Mouse (Mus musculus) midbrain, embryonic 12.5 days (tissue): ENCODE measurements around the gene Stx19. TPM values are rescaled to one million over a fixed set of nuclear protein-coding genes. Genes with fewer than 3 reads are reported as not detected.

ENCODE experiments used
- ATAC-seq: fragments of 200-750 bp; cut with Nextera tagmentation; 2 replicates; pipeline ENCODE4 v1.8.0; 2017; ENCODE audit warnings: low read depth, moderate TSS enrichment, moderate library complexity; ENCODE audit not compliant: low FRiP score
- H3K27ac ChIP-seq: fragments of 300-500 bp; sonication (generic); replicated peaks from 2 replicates; pipeline ENCODE4 v1.5.1; 2016; ENCODE audit warnings: mild to moderate bottlenecking
- H3K27me3 ChIP-seq: fragments of 300-500 bp; sonication (generic); 2 replicates; pipeline ENCODE4 v1.6.1; 2016; ENCODE audit warnings: mild to moderate bottlenecking
- H3K36me3 ChIP-seq: fragments of 300-500 bp; sonication (generic); 2 replicates; pipeline ENCODE4 v1.6.1; 2016
- H3K4me1 ChIP-seq: fragments of 300-500 bp; sonication (generic); 2 replicates; pipeline ENCODE4 v1.6.1; 2016
- H3K4me2 ChIP-seq: fragments of 300-500 bp; sonication (generic); replicated peaks from 2 replicates; pipeline ENCODE4 v1.6.1; 2016; ENCODE audit warnings: mild to moderate bottlenecking, moderate library complexity
- H3K4me3 ChIP-seq: fragments of 300-500 bp; sonication (generic); 2 replicates; pipeline ENCODE4 v1.5.1; 2016; ENCODE audit warnings: mild to moderate bottlenecking
- H3K9ac ChIP-seq: fragments of 300-500 bp; sonication (generic); replicated peaks from 2 replicates; pipeline ENCODE4 v1.6.1; 2016; ENCODE audit warnings: mild to moderate bottlenecking, moderate library complexity
- H3K9me3 ChIP-seq: fragments of 300-500 bp; sonication (generic); 2 replicates; pipeline ENCODE4 v1.6.1; 2016; ENCODE audit warnings: mild to moderate bottlenecking
- WGBS: fragments of 180-500 bp; shearing (Covaris S2); methylation state at CpG from one replicate; pipeline ENCODE4 v1.1.7; 2016; 5-methylcytosine and 5-hydroxymethylcytosine counted together
- polyA plus RNA-seq: library from polyadenylated mRNA; unstranded; fragments of >200 nt; fragmentation: Nextera tagmentation; extraction: Ambion mirVana; gene quantifications from 2 replicates; pipeline ENCODE4 v1.2.1, GENCODE M21; 2016

Stx19 gene
- polyA plus RNA-seq: 0.45 and 0.60 TPM in 2 replicates

GRCm38 (mm10) chr16:62814491-62814890 is at the start of gene Stx19:
Stx19 (plus strand) TSS chr16:62814676.
- Histone ChIP-seq H3K9me3 (no peaks in the 10 kb centered on the region), H3K4me1 (no peaks in the 10 kb centered on the region), H3K9ac (no peak within 1 kb of the TSS), H3K27me3 (no peaks in the 10 kb centered on the region), H3K4me2 (no peak within 1 kb of the TSS), H3K27ac (no peak within 1 kb of the TSS), H3K4me3 (no peak within 1 kb of the TSS), H3K36me3 (no peaks in the 10 kb centered on the region)
- 86% methylated on average over 5 of the region's 5 CpGs for WGBS
- ATAC-seq: no peak

DNA sequence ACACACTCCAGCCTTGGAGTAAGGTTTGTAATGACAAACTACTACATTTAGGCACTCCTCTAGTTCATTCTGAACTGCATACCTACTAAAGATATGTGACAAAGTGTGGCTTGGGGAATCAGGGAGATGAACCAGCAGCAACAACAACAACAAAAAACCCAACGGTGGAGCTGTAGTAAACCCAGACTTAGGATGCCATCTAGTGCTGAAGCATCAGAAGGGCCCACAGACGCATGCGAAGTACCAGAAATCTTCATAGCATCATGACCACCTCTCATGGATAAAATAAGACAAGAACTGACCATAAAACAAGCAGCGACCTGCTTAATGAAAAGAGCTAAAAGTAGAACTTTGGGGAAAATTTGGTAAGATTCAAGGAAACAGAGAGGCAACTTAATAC is 41.0 kb upstream of the Stx19 start:
- H3K27me3 ChIP-seq: no peaks in the 10 kb centered on the region
- no peak overlapping the region for H3K9ac ChIP-seq
- WGBS: 81% methylated on average over 4 of the region's 4 CpGs
- ATAC-seq: no peak
- H3K4me2 ChIP-seq: no peak overlapping the region
- H3K4me1 ChIP-seq: no peaks in the 10 kb centered on the region
- H3K4me3 ChIP-seq: no peak overlapping the region
- H3K9me3 ChIP-seq: no peaks in the 10 kb centered on the region
- H3K27ac ChIP-seq: no peak overlapping the region
- peaks cover 6% of the 10 kb centered on the region; the same call in 1 of the 2 replicates for H3K36me3 ChIP-seq

DNA sequence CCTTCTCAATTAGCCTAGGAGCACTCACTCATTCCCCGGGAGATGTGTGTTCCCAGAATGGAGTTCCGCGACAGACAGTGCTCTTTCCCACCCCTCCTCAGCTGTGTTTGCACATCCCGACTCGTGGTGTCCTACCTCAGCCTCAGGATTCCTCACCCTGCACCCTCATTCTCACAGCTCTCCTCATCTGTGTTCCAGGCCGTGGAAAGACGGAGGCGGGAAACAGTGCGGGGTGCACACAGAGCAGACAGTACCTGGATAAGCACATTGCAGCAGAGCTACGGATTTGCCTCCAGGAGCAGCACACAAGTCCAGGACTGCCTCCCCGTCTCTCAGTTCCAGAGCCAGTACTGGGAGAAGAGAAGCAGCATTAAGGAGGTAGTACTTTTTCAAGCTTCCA is 38.4 kb upstream of the Stx19 start:
- Histone ChIP-seq H3K9me3 (no peaks in the 10 kb centered on the region), H3K4me1 (no peaks in the 10 kb centered on the region), H3K27ac (no peak overlapping the region), H3K27me3 (no peaks in the 10 kb centered on the region), H3K9ac (no peak overlapping the region), H3K36me3 (peaks cover 6% of the 10 kb centered on the region; the same call in 1 of the 2 replicates), H3K4me2 (no peak overlapping the region), H3K4me3 (no peak overlapping the region)
- ATAC-seq: no peak
- 76% methylated on average over 11 of the region's 11 CpGs for WGBS

GRCm38 (mm10) chr16:62778282-62778681 is 36.2 kb upstream of the Stx19 start:
- Histone ChIP-seq H3K9ac (no peak overlapping the region), H3K36me3 (peaks cover 12% of the 10 kb centered on the region), H3K4me2 (no peak overlapping the region), H3K4me3 (no peak overlapping the region), H3K4me1 (no peaks in the 10 kb centered on the region), H3K27me3 (no peaks in the 10 kb centered on the region), H3K27ac (no peak overlapping the region), H3K9me3 (no peaks in the 10 kb centered on the region)
- ATAC-seq: no peak
- WGBS: 90% methylated on average over 10 of the region's 10 CpGs

DNA sequence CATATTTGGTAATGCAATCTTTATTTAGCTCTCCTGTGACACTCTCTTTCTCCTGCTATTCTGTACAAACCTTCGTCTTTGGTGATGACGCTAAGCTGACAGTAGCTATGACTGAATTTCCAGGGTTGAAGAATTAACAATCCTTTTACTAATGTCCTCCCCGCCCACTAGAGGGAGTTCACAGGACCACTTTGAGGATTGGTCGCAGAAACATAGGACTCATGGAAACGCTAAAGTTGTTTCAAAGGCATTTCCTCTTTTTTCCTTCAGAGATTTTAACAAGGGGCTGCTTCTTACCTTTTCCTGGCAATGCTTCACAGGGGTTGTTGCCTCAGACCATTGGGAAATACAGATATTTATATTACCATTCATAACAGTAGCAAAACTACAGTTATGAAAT is 32.2 kb upstream of the Stx19 start:
- ATAC-seq: no peak
- Histone ChIP-seq H3K36me3 (peaks cover 6% of the 10 kb centered on the region; the same call in 1 of the 2 replicates), H3K4me2 (no peak overlapping the region), H3K4me3 (no peak overlapping the region), H3K27me3 (no peaks in the 10 kb centered on the region), H3K9ac (no peak overlapping the region), H3K27ac (no peak overlapping the region), H3K9me3 (no peaks in the 10 kb centered on the region), H3K4me1 (peaks cover 16% of the 10 kb centered on the region)
- WGBS: 64% methylated on average over 5 of the region's 5 CpGs

DNA sequence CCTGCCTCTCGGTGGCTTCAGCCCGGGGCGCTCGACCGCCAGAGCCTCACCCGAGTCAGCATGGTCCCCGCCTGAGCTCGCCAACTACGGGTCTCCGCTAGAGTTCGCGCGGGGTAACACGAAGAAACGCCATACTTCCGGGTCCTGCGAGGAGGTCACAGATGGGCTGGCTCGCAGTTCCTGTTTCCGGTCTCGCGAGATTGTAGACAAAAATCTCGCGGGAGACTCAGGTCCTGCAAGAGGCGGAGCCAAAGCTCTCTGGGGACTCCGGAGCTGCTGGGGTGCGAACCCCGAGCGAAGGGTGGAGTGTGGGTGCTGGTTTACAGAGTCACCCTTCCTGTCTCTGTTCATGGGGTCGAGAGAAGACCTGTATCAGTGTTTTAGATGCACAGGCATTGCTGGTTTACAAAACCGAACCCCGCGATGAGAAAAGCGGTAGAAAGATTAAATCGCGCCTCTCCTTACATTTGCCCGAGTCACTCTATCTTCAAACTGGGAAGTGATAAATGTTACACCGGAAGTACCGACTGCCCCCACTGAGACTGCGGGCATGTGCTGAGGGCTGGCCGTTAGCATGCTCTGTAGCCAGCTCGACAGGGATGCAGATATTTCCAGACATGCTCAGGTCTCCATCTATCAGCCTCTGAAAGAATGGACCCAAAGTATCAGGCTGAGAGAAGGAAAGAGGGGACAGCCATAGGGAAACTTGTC is 27.7 kb upstream of the Stx19 start, which contains the start of gene Nsun3:
Nsun3 (minus strand) TSS at position 198 of the 711 bp plus-strand sequence.
- Histone ChIP-seq H3K4me1 (peaks cover 17% of the 10 kb centered on the region), H3K9me3 (no peaks in the 10 kb centered on the region), H3K27ac (peak within 1 kb of the TSS; percentile 81), H3K4me2 (peak within 1 kb of the TSS; percentile 73), H3K27me3 (no peaks in the 10 kb centered on the region), H3K36me3 (no peaks in the 10 kb centered on the region), H3K4me3 (peak within 1 kb of the TSS; percentile 83), H3K9ac (peak within 1 kb of the TSS; percentile 84)
- peak; percentile 96 for ATAC-seq
- WGBS: 3% methylated on average over 41 of the region's 41 CpGs

DNA sequence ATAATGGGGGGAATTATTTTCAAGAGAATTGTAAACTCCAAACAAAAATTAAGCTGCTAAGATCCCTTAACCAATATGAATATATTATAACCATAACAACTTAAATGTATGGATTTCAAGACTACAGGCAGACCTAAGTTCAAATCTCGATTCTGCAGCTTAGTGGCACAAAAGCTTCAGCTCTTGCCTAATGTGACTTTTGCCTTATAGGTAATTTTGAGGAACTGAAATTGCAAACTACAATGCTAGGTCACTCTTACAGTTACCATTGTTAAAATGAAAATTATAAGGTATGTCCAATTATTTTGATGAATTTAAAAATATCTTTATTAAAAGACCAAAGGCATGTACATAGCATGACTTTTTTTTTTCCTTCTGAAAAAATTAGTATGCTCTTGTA is 17.9 kb upstream of the Stx19 start:
- no peak overlapping the region for H3K27ac ChIP-seq
- H3K4me3 ChIP-seq: no peak overlapping the region
- H3K9ac ChIP-seq: no peak overlapping the region
- H3K36me3 ChIP-seq: peaks cover 10% of the 10 kb centered on the region
- no peak for ATAC-seq
- WGBS: 80% methylated on average over 1 of the region's 1 CpGs
- no peaks in the 10 kb centered on the region for H3K27me3 ChIP-seq
- H3K9me3 ChIP-seq: no peaks in the 10 kb centered on the region
- no peak overlapping the region for H3K4me2 ChIP-seq
- no peaks in the 10 kb centered on the region for H3K4me1 ChIP-seq

DNA sequence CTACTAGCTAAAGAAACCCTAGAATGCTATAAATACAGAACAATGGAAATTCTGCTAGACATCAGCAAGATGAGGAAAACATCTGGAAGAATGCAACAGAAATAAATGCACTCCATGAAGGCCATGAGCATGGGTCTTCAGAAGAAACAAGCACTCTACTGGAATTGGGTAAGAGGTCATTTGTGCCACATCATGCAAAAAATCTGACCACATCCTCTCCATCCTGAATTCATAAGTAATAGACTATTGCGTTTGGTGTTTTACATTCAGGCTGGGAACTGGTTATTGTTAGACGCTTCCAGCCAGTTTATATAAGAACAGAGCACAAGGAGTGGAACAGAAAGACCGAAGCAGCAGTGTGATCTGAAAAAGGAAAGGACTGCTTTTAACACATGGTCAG is 15.7 kb upstream of the Stx19 start:
- no peak for ATAC-seq
- no peak overlapping the region for H3K9ac ChIP-seq
- no peaks in the 10 kb centered on the region for H3K4me1 ChIP-seq
- no peaks in the 10 kb centered on the region for H3K9me3 ChIP-seq
- no peak overlapping the region for H3K4me2 ChIP-seq
- no peak overlapping the region for H3K27ac ChIP-seq
- WGBS: 94% methylated on average over 3 of the region's 3 CpGs
- peaks cover 20% of the 10 kb centered on the region for H3K36me3 ChIP-seq
- H3K27me3 ChIP-seq: no peaks in the 10 kb centered on the region
- no peak overlapping the region for H3K4me3 ChIP-seq

DNA sequence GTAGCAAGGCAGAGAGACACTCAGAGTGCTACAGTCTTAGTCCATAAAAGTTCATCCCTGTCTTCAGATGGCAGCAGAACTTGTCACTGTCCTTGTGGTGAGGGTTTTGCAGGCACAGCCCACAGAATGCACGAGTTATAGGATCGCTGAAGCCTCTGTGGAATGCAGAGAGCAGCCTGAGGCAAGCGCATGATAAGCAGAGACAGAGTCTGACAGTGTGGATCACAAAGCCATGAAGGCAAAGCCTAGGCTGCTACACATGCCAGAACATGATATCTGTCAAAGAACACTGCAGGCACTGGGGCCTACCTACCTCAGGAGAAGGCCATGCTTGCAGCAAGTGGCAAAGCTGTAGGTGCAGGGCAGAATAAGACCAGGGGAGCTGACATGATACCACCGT is 15.1 kb upstream of the Stx19 start:
- Histone ChIP-seq H3K4me2 (no peak overlapping the region), H3K27me3 (no peaks in the 10 kb centered on the region), H3K9me3 (no peaks in the 10 kb centered on the region), H3K9ac (no peak overlapping the region), H3K27ac (no peak overlapping the region), H3K4me1 (no peaks in the 10 kb centered on the region), H3K36me3 (peaks cover 21% of the 10 kb centered on the region), H3K4me3 (no peak overlapping the region)
- 82% methylated on average over 4 of the region's 4 CpGs for WGBS
- no peak for ATAC-seq

- Histone ChIP-seq H3K9me3 (no peaks in the 10 kb centered on the region), H3K4me1 (no peaks in the 10 kb centered on the region), H3K4me2 (no peak overlapping the region), H3K36me3 (peaks cover 25% of the 10 kb centered on the region), H3K4me3 (no peak overlapping the region), H3K9ac (no peak overlapping the region), H3K27ac (no peak overlapping the region), H3K27me3 (no peaks in the 10 kb centered on the region)
- 87% methylated on average over 3 of the region's 3 CpGs for WGBS
- no peak for ATAC-seq
Observed at GRCm38 (mm10) chr16:62799839-62800238, 14.6 kb upstream of the Stx19 start.

- no peak overlapping the region for H3K27ac ChIP-seq
- peaks cover 18% of the 10 kb centered on the region for H3K36me3 ChIP-seq
- 94% methylated on average over 3 of the region's 3 CpGs for WGBS
- no peaks in the 10 kb centered on the region for H3K27me3 ChIP-seq
- no peak for ATAC-seq
- H3K9ac ChIP-seq: no peak overlapping the region
- peaks cover 5% of the 10 kb centered on the region; the same call in 1 of the 2 replicates for H3K4me1 ChIP-seq
- no peaks in the 10 kb centered on the region for H3K9me3 ChIP-seq
- H3K4me3 ChIP-seq: no peak overlapping the region
- H3K4me2 ChIP-seq: no peak overlapping the region
Observed at GRCm38 (mm10) chr16:62804621-62805020, 9.9 kb upstream of the Stx19 start.

DNA sequence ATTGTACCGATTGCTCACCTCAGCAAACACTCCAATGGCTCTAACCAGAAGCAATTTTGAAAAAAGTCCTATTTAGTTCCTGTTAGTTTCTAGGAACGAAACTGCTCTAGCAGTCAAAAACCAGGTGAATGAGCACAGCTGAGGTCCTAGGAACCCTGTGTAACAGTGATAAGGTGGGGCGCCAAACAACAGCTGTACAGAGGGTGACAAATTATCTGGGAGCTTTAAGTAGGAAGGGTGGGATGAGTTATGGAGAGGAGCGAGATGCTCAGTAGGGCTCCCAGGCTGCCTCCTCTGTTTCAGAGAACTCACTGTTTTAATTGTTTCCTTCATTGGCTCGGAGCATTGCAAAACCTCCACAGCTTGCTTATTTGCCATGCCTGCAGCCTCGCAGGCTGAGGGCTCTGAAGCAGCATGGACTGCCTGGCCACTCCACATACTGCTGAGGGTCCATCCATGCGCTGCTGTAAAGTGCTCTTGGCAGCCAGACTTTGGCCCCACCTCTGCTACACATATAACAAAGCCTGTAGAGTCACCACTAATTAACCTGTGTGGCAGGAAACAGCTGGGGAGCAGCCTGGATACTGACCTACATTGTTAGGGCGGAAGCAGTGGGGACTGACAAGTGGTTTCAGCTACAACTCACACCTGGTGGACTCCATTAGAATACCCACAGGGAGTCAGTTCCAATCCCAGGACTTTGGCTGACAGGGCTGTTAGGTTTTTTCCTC is 7.1 kb upstream of the Stx19 start:
- no peaks in the 10 kb centered on the region for H3K27me3 ChIP-seq
- peaks cover 5% of the 10 kb centered on the region; the same call in 1 of the 2 replicates for H3K4me1 ChIP-seq
- H3K27ac ChIP-seq: no peak overlapping the region
- H3K9ac ChIP-seq: no peak overlapping the region
- no peak for ATAC-seq
- H3K4me2 ChIP-seq: no peak overlapping the region
- no peaks in the 10 kb centered on the region for H3K9me3 ChIP-seq
- 67% methylated on average over 8 of the region's 8 CpGs for WGBS
- H3K36me3 ChIP-seq: peaks cover 7% of the 10 kb centered on the region; the same call in 1 of the 2 replicates
- H3K4me3 ChIP-seq: no peak overlapping the region
